ENCODE assay signal across 9 mouse cellular contexts in the genomic region with DNA sequence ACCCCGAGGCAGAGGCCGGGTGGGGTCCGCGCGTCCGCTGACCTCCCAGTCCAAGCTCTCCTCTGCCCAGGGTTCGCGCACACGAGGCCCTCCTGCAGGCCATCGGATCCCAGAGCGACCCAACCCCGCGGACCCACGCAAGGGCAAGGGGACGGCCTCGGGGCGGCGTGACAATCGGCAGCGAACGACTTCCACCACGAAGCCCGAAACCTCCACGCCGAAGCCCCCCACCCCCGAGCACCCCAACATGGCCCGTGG. TPM values are rescaled to one million over a fixed set of nuclear protein-coding genes. Genes with fewer than 3 reads are reported as not detected.
DNase-seq lines count a peak whose midpoint lies in the region; ATAC-seq and TF ChIP-seq lines count a peak whose summit lies in the region.
"Had no signal": no experiment of that assay in that cellular context is flagged by ENCODE, and none has a peak within 500 bp of the region (broad histone marks: within the 10 kb centered on the region; RNA-seq: fewer than 3 reads in every experiment).

No protein-coding gene starts in this region.

- H3K27me3 ChIP-seq in heart, embryonic 11.5 days (ENCODE audit: control insufficient read depth, insufficient read depth, low read length) = peaks cover 8% of the 10 kb centered on the region; the same call in 1 of the 2 replicates
- H3K27me3 ChIP-seq in forebrain, postnatal 0 days (ENCODE audit: insufficient read depth, low read length) = no peaks in the 10 kb centered on the region
- peaks cover 22% of the 10 kb centered on the region; the same call in 1 of the 2 replicates for H3K27me3 ChIP-seq in liver, embryonic 16.5 days (ENCODE audit: control insufficient read depth, insufficient read depth, low read depth, low read length)

- H3K4me3 ChIP-seq in heart, embryonic 11.5 days (ENCODE audit: low read depth, low read length) = peak overlapping the region; percentile 79
- H3K4me3 ChIP-seq in ES-E14 (ENCODE audit: insufficient read depth in 1 of 2, low read depth in 1 of 2, low read length in 2 of 2, poor library complexity in 1 of 2, severe bottlenecking in 1 of 2) = peak overlapping the region; percentile 75 to 79
- peak overlapping the region; percentile 85 for H3K4me3 ChIP-seq in forebrain, postnatal 0 days (ENCODE audit: low read depth, low read length)
- peak overlapping the region; percentile 82 for H3K4me3 ChIP-seq in liver, embryonic 16.5 days (ENCODE audit: low read depth, low read length)

- peak; percentile 67 for ATAC-seq in heart, embryonic 11.5 days (replicated peaks; ENCODE audit: insufficient number of reproducible peaks, low FRiP score, low TSS enrichment)
- no peak; the same call in 1 of the 2 replicates for ATAC-seq in forebrain, postnatal 0 days
- peak; percentile 28 for ATAC-seq in liver, embryonic 16.5 days (ENCODE audit: low read depth)

- 9% methylated on average over 27 of the region's 27 CpGs for WGBS in heart, embryonic 11.5 days (ENCODE audit: insufficient replicate concordance)
- 6% methylated on average over 25 of the region's 27 CpGs for WGBS in forebrain, postnatal 0 days
- WGBS in liver, embryonic 16.5 days (ENCODE audit: insufficient replicate concordance) = 12% methylated on average over 27 of the region's 27 CpGs

- no peaks in the 10 kb centered on the region for H3K9me3 ChIP-seq in heart, embryonic 11.5 days (replicated peaks; ENCODE audit: control insufficient read depth, low read length)
- no peaks in the 10 kb centered on the region for H3K9me3 ChIP-seq in ES-E14 (ENCODE audit: control insufficient read depth, insufficient read depth, low read depth, low read length)
- H3K9me3 ChIP-seq in forebrain, postnatal 0 days (ENCODE audit: low read length) = no peaks in the 10 kb centered on the region
- 0 out of 2 replicates have a peak, but pooled peaks cover 2% of the 10 kb centered on the region for H3K9me3 ChIP-seq in liver, embryonic 16.5 days (replicated peaks; ENCODE audit: control insufficient read depth, low read length)

- in situ Hi-C loops in ES-E14 (cut with MboI; ENCODE audit: low sequenced_read_pairs in 2 of 2, unreplicated experiment in 2 of 2) = no loop called here

- H3K36me3 ChIP-seq in heart, embryonic 11.5 days (ENCODE audit: control insufficient read depth, insufficient read depth, low read length) = no peaks in the 10 kb centered on the region
- no peaks in the 10 kb centered on the region for H3K36me3 ChIP-seq in ES-E14 (ENCODE audit: control insufficient read depth, insufficient read depth, low read length, poor library complexity, severe bottlenecking)
- H3K36me3 ChIP-seq in forebrain, postnatal 0 days (ENCODE audit: insufficient read depth) = no peaks in the 10 kb centered on the region
- H3K36me3 ChIP-seq in liver, embryonic 16.5 days (ENCODE audit: control insufficient read depth, insufficient read depth) = no peaks in the 10 kb centered on the region
- H3K36me3 ChIP-seq: G1E had no signal

- H3K9ac ChIP-seq in heart, embryonic 11.5 days (ENCODE audit: low read depth, low read length) = peak overlapping the region; percentile 91
- peak overlapping the region; percentile 66 for H3K9ac ChIP-seq in ES-E14 (ENCODE audit: insufficient read depth, low read depth, low read length, poor library complexity, severe bottlenecking)
- H3K9ac ChIP-seq in forebrain, postnatal 0 days = peak overlapping the region; percentile 83
- peak overlapping the region; percentile 89 for H3K9ac ChIP-seq in liver, embryonic 16.5 days (ENCODE audit: low read depth, low read length)

- peak overlapping the region; percentile 92 for H3K4me2 ChIP-seq in heart, embryonic 11.5 days
- H3K4me2 ChIP-seq in forebrain, postnatal 0 days (ENCODE audit: low read depth) = peak overlapping the region; percentile 97
- H3K4me2 ChIP-seq in liver, embryonic 16.5 days (ENCODE audit: low read depth, low read length) = peak overlapping the region; percentile 73

- peaks cover 20% of the 10 kb centered on the region for H3K4me1 ChIP-seq in heart, embryonic 11.5 days (ENCODE audit: control insufficient read depth, insufficient read depth, low read length)
- H3K4me1 ChIP-seq in ES-E14 (ENCODE audit: control insufficient read depth in 2 of 2, insufficient read depth in 2 of 2, low read length in 2 of 2, poor library complexity in 1 of 2) = no peaks in the 10 kb centered on the region
- peaks cover 8% of the 10 kb centered on the region; the same call in 1 of the 2 replicates for H3K4me1 ChIP-seq in forebrain, postnatal 0 days (ENCODE audit: insufficient read depth)
- H3K4me1 ChIP-seq in liver, embryonic 16.5 days (ENCODE audit: control insufficient read depth, low read depth, low read length) = peaks cover 50% of the 10 kb centered on the region

- no peak for DNase-seq in heart, adult 9 months (ENCODE audit: low spot score in 2 of 2)
- no peak for DNase-seq in ES-E14 (ENCODE audit: low read depth, low spot score)
- no peak for DNase-seq in forebrain, postnatal 0 days
- no peak for DNase-seq in B cell, adult 2 months
- no peak for DNase-seq in cerebellum, adult 8-10 months
- no peak for DNase-seq in cerebellum, postnatal 25 days

- peak overlapping the region; percentile 63 for H3K27ac ChIP-seq in heart, embryonic 11.5 days (ENCODE audit: low read depth, low read length)
- no peak overlapping the region for H3K27ac ChIP-seq in ES-E14 (ENCODE audit: insufficient read depth, low read depth, low read length, poor library complexity, severe bottlenecking)
- peak overlapping the region; percentile 60; the same call in 1 of the 2 replicates for H3K27ac ChIP-seq in forebrain, postnatal 0 days (ENCODE audit: low read depth, low read length)
- H3K27ac ChIP-seq in liver, embryonic 16.5 days (ENCODE audit: low read length) = peak overlapping the region; percentile 94

- TF ChIP-seq CTCF in forebrain, postnatal 0 days (IDR thresholded peaks at IDR 0.05; ENCODE audit: low read depth) = no peak

TF ChIP-seq in ES-E14, 5 proteins besides CTCF, POLR2A, EP300 and RAD21:
- TF ChIP-seq MAFK (IDR thresholded peaks at IDR 0.05; ENCODE audit: insufficient read depth, low read depth, low read length) (no peak), CHD2 (IDR thresholded peaks at IDR 0.05; ENCODE audit: low read depth, low read length) (no peak), ZNF384 (IDR thresholded peaks at IDR 0.05; ENCODE audit: low read depth, low read length) (no peak), ZC3H11A (IDR thresholded peaks at IDR 0.05; ENCODE audit: borderline replicate concordance, low read depth, low read length) (no peak), HCFC1 (IDR thresholded peaks at IDR 0.05; ENCODE audit: borderline replicate concordance, insufficient read depth, low read length) (no peak)

RNA-seq across cellular contexts. Expression of gene Dnaja4, which starts 0.3 kb away (rescaled TPM):
- polyA plus RNA-seq in heart, embryonic 11.5 days (2014; fragmentation: Nextera tagmentation; extraction: Ambion mirVana) = 19.0 and 25.6 TPM in 2 replicates
- 0.79 and 1.3 TPM in 2 replicates for total RNA-seq in ES-E14 (2012; rRNA removed)
- total RNA-seq in forebrain, postnatal 0 days (2014; rRNA removed) = 5.8 and 8.9 TPM in 2 replicates
- 5.9 and 7.2 TPM in 2 replicates for polyA plus RNA-seq in forebrain, postnatal 0 days (2015; fragmentation: Nextera tagmentation; extraction: Ambion mirVana)
- 18.4 and 21.8 TPM in 2 replicates for polyA plus RNA-seq in liver, embryonic 16.5 days (2015; fragmentation: Nextera tagmentation; extraction: Ambion mirVana)
- polyA plus RNA-seq: G1E had no signal

RNA-seq across cellular contexts. Expression of gene Wdr61, which starts 35.3 kb away (rescaled TPM):
- polyA plus RNA-seq in heart, embryonic 11.5 days (2014; fragmentation: Nextera tagmentation; extraction: Ambion mirVana) = 124 and 128 TPM in 2 replicates
- total RNA-seq in ES-E14 (2012; rRNA removed) = 63.8 and 88.6 TPM in 2 replicates
- 69.0 and 72.6 TPM in 2 replicates for total RNA-seq in forebrain, postnatal 0 days (2014; rRNA removed)
- polyA plus RNA-seq in forebrain, postnatal 0 days (2015; fragmentation: Nextera tagmentation; extraction: Ambion mirVana) = 93.2 and 109 TPM in 2 replicates
- polyA plus RNA-seq in liver, embryonic 16.5 days (2015; fragmentation: Nextera tagmentation; extraction: Ambion mirVana) = 71.1 and 78.8 TPM in 2 replicates

RNA-seq across cellular contexts. Expression of gene Acsbg1, which starts 37.3 kb away (rescaled TPM):
- polyA plus RNA-seq in heart, embryonic 11.5 days (2014; fragmentation: Nextera tagmentation; extraction: Ambion mirVana) = 0.24 and 0.36 TPM in 2 replicates
- 1.1 and 2.7 TPM in 2 replicates for total RNA-seq in ES-E14 (2012; rRNA removed)
- 45.4 and 52.2 TPM in 2 replicates for total RNA-seq in forebrain, postnatal 0 days (2014; rRNA removed)
- polyA plus RNA-seq in forebrain, postnatal 0 days (2015; fragmentation: Nextera tagmentation; extraction: Ambion mirVana) = 32.8 and 38.9 TPM in 2 replicates
- 0.06 and 0.24 TPM in 2 replicates for polyA plus RNA-seq in liver, embryonic 16.5 days (2015; fragmentation: Nextera tagmentation; extraction: Ambion mirVana)

Comparison
In these comparisons a context has a peak if more than half of its experiments do, and no peak if none do; other contexts are left out.
1. RNA of gene Acsbg1, which starts 37.3 kb away (polyA plus RNA-seq): 32.8 to 38.9 TPM in forebrain, postnatal 0 days; 0.24 to 0.36 TPM in heart, embryonic 11.5 days and 0.06 to 0.24 TPM in liver, embryonic 16.5 days; every median in the first group is over 10 times any median in the second.
2. Peak in every context shown above with its lines, with median percentiles within 50 percentile points of each other: H3K4me2 ChIP-seq, H3K4me3 ChIP-seq and H3K9ac ChIP-seq.